Mouse (Mus musculus) myocyte (in vitro differentiated cells): ENCODE measurements around the gene Unc119b.

ENCODE experiments used
- E2F4 ChIP-seq: IDR thresholded peaks from one replicate; pipeline ENCODE4 v1.6.1; 2011; ENCODE audit warnings: mild to moderate bottlenecking, control low read depth, moderate library complexity; ENCODE audit not compliant: insufficient read depth
- MAX ChIP-seq: IDR thresholded peaks from one replicate; pipeline ENCODE4 v1.6.1; 2011; ENCODE audit warnings: low read depth, mild to moderate bottlenecking, control low read depth
- POLR2A ChIP-seq: IDR thresholded peaks from one replicate; pipeline ENCODE4 v1.6.1; 2011; ENCODE audit warnings: low read depth, mild to moderate bottlenecking, control low read depth, moderate library complexity; ENCODE audit not compliant: insufficient read length
- POLR2AphosphoS2 ChIP-seq: IDR thresholded peaks from one replicate; pipeline ENCODE4 v1.6.1; 2011; ENCODE audit warnings: low read depth, control low read depth; ENCODE audit not compliant: insufficient read length
- SRF ChIP-seq: IDR thresholded peaks from one replicate; pipeline ENCODE4 v1.6.1; 2011; ENCODE audit warnings: low read depth; ENCODE audit not compliant: control insufficient read depth, insufficient read length
- TCF12 ChIP-seq: IDR thresholded peaks from one replicate; pipeline ENCODE4 v1.6.1; 2011; ENCODE audit warnings: mild to moderate bottlenecking, control low read depth; ENCODE audit not compliant: poor library complexity, insufficient read depth, severe bottlenecking
- TCF3 ChIP-seq: IDR thresholded peaks from one replicate; pipeline ENCODE4 v1.6.1; 2011; ENCODE audit warnings: low read depth, control low read depth; ENCODE audit not compliant: insufficient read length
- USF1 ChIP-seq: IDR thresholded peaks from one replicate; pipeline ENCODE4 v1.6.1; 2011; ENCODE audit warnings: low read depth, mild to moderate bottlenecking, control low read depth, moderate library complexity

GRCm38 (mm10) chr5:115124690-115125089 lies 10.1 kb downstream of the Unc119b start:
- no peak for TF ChIP-seq POLR2A
- no peak for TF ChIP-seq POLR2AphosphoS2
- no peak for TF ChIP-seq USF1
- TF ChIP-seq TCF12: no peak
- no peak for TF ChIP-seq MAX
- no peak for TF ChIP-seq SRF
- no peak for TF ChIP-seq TCF3
- no peak for TF ChIP-seq E2F4
